Mouse (Mus musculus): ENCODE data around the gene Rpn2.
A peak's percentile ranks its signal among the peaks of the same experiment; 100 is the strongest.

Gene Rpn2

GRCm38 (mm10) chr2:157353183-157353582 is 74.4 kb downstream of the Rpn2 start:
- DNase-seq (ENCODE audit: low read depth), result no peak

GRCm38 (mm10) chr2:157354106-157354505 is 75.3 kb downstream of the Rpn2 start:
- no peak for DNase-seq (ENCODE audit: low read depth)

- no peak for DNase-seq (ENCODE audit: low read depth)
Observed at GRCm38 (mm10) chr2:157360028-157360427, 81.2 kb downstream of the Rpn2 start.

GRCm38 (mm10) chr2:157363031-157363430 is 84.2 kb downstream of the Rpn2 start:
- DNase-seq (ENCODE audit: low read depth), result no peak

- no peak for DNase-seq (ENCODE audit: low read depth)
Observed at GRCm38 (mm10) chr2:157366762-157367161, 87.9 kb downstream of the Rpn2 start.

- peak; percentile 96 for DNase-seq (ENCODE audit: low read depth)
Observed at GRCm38 (mm10) chr2:157367184-157367893, 88.5 kb downstream of the Rpn2 start, which contains the start of gene Manbal. TSS of gene Manbal (plus strand) at chr2:157367594.

GRCm38 (mm10) chr2:157367991-157368390 is 89.2 kb downstream of the Rpn2 start:
- DNase-seq (ENCODE audit: low read depth), result peak; percentile 73

- DNase-seq (ENCODE audit: low read depth), result no peak
Observed at GRCm38 (mm10) chr2:157371696-157372095, 92.9 kb downstream of the Rpn2 start.

GRCm38 (mm10) chr2:157373681-157374080 is 94.9 kb downstream of the Rpn2 start:
- DNase-seq (ENCODE audit: low read depth), result no peak

- no peak for DNase-seq (ENCODE audit: low read depth)
Observed at GRCm38 (mm10) chr2:157375051-157375450, 96.2 kb downstream of the Rpn2 start.
